Mouse (Mus musculus): ENCODE data around the gene Ctps.

GRCm38 (mm10) chr4:120571070-120571464, 991 bp upstream of the Ctps start:
- no peak for TF ChIP-seq CTCF (IDR thresholded peaks at IDR 0.05; ENCODE audit: insufficient read depth, low read depth, low read length)
- TF ChIP-seq POLR2A (IDR thresholded peaks at IDR 0.05; ENCODE audit: insufficient read depth, low read depth, low read length), result no peak

Measured in olfactory bulb, adult 2 months (tissue).